Mouse (Mus musculus): ENCODE results near the gene Bag6.

Bag6 gene

DNA sequence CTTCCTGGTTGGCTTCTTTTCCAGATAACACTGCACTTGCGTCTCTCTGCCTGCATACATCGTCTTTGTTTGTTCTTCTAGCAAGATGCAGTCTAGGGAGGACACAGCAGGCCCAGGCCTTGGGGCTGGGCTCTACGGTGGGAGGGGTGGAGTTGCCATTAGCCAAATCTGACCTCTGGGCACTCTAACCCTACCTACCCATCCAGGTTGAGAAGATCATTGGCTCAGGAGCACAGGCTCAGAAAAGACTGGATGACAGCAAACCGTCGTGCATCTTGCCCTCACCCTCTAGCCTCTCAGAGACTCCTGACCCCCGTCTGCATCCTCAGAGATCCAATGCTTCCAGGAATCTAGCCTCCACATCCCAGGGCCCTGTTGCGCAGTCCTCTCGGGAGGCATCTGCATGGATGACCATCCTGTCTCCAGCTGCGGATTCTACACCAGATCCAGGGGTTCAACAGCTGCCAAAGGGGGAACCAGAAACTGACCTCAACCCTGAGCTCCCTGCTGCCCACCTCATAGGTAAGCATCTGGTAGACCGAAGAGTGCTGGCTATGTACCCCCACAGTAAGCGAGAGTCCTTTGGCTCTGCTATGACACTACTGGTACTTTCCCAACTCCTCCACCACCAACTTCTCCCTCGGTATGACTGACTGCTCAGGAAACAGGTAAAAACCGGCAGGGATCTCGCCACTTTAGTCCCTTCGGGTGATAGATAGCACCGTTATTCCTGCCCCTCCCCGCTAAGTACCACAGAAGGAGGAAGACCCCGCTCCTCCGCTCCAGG is 60.1 kb downstream of the Bag6 start:
- DNase-seq (ENCODE audit: low spot score in 2 of 2): no peak

DNA sequence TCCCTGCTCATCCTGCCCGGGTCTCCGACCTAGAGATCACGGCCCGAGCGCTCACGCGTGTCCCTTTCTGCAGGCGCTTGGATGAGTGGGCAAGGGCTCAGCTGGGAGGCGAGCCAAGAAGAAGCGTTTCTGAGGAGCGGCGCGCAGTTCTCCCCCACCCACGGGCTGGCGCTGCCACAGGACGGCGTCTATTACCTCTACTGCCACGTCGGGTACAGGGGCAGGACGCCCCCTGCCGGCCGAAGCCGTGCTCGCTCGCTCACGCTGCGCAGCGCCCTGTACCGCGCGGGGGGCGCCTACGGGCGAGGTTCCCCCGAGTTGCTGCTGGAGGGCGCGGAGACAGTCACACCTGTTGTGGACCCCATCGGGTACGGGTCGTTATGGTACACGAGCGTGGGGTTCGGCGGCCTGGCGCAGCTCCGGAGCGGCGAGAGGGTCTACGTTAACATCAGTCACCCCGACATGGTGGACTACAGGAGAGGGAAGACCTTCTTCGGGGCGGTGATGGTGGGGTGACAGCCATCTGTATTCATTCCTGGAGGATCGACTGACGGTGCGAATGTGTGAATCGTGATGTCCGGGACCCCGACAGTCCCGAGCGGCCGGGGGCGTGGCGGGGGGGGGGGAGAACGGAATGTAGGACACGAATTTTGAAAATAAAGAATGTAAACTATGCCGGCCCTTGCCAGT is 60.8 kb downstream of the Bag6 start:
- DNase-seq (ENCODE audit: low spot score in 2 of 2): peak in 1 of 2 experiments; percentile 82

DNA sequence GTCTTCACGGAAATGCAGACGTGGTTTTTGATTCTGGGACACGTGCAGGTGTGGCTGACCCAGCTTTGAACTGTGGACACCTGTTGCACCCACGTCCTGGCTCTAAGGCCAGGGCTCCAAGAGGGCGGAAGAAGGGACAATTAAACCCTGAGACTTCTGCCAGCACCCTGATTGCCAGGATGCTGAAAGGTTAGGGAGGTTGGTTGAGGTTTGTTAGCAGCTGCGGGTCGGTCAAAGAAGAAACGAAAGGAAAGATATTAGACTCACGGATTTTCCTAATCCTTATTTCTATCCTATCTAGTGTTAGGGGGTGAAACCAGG is 61.3 kb downstream of the Bag6 start:
- DNase-seq (ENCODE audit: low spot score in 2 of 2): no peak
